Mouse (Mus musculus) right cerebral cortex, postnatal 14 days (tissue): ENCODE results near the gene Kdm2a.

ENCODE experiments used
- DNase-seq: peaks from one replicate; pipeline ENCODE4 v3.0.0; 2022

Kdm2a gene

DNA sequence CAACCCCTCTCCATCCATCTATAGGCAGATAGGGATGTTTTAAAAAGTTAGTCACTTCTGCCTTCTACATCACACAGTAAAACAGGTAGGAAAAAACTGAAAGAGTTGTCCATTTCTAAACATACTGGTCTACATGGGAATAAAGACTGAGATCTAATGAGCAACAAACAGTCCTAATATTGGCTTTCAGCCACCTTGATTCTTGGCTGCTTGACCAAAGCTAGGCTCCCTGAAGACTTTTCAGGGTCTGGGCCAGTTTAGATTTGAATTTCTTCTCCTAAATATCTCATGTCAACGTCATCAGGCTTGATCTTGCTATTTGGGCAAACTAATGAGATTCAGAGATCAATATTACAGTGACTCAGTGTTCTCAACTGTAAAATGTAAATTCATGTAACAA, 71.2 kb downstream of the Kdm2a start:
- DNase-seq: no peak

DNA sequence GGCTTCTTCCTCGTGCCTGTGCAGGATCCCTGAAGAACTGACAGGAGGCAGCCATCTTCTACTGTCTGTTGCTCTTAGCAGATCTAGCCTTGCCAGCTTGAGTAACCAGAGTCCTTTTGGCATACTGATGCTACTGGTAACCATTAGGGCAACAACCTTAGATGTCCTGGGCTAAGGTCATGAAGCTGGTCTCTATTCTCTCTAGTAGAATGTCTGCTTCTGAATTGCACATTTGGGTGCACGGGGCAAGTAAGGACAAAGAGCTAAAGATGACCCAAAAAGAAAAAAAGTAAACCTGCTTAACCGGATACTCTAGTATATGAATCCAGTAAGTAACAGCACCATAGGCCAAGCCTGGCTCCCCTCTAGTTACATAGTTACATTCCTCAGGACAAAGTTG, 72.0 kb downstream of the Kdm2a start:
- no peak for DNase-seq

DNA sequence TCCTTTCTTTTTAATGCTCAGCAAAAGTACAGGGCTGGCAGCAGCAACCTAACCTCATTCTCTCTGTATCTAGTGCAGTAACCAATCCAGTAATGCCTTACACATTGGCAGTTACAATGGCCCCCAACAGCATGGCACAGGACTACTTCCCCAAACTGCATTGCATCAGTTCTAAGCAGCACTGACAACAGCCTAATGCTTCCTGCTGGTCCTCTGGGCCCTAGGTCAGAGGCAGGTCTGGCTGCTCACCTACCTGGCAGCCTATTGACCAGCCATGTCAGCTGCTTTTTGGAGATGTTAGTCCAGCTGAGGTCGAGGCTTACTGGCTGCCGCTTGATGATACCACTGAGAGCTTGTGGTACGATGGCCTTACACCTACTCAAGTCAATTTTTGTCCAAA, 76.0 kb downstream of the Kdm2a start:
- no peak for DNase-seq

DNA sequence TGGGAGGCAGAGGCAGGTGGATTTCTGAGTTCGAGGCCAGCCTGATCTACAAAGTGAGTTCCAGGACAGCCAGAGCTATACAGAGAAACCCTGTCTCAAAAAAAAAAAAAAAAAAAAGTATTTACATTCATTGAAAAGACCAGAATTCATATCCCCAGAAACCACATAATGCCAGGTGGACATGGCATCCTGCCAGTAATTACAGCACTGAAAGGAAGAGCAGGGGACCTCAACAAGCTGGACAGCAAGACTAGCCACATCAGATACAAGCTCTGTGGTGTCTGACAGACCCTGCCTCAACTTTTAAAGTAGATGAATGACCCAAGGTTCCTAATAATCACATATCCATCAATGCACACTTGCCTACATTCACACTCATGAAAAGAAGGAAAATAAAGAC, 76.5 kb downstream of the Kdm2a start:
- no peak for DNase-seq

DNA sequence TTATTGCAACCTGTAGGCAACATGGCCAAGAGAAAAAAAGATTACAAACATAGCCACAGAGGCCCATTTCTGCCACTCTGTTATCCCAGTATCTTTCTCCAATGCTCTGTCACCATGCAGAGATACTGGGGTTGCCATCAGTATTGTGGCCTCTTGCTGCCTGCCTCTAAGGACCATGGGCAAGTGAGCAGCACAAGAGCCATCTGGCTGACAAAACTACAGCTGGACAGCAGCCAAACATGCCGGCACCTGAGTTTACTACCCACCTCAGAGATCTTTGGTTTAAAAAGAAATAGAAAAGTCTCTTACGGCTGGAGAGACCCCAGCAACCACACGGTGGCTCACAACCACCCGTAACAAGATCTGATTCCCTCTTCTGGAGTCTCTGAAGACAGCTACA, 78.8 kb downstream of the Kdm2a start:
- no peak for DNase-seq

DNA sequence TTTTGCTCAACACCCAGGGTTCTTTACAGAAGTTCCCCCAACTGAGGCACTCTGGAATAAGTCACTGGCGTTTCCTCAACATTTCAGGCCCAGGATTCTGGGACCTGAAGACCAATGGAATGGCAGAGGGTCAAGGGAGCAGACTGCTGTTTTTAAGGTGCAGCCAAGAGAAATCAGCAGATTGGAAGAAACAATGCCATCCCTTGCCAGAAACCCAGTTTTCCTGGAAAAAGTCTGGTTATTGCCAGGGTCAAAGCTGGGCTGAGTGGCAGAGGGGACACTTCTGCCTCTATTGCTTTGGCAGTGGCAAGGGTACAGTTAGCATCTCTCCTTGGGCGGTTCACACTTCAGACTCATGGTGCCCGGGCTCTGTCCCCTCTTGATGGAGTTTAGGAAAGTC, 80.9 kb downstream of the Kdm2a start:
- no peak for DNase-seq

DNA sequence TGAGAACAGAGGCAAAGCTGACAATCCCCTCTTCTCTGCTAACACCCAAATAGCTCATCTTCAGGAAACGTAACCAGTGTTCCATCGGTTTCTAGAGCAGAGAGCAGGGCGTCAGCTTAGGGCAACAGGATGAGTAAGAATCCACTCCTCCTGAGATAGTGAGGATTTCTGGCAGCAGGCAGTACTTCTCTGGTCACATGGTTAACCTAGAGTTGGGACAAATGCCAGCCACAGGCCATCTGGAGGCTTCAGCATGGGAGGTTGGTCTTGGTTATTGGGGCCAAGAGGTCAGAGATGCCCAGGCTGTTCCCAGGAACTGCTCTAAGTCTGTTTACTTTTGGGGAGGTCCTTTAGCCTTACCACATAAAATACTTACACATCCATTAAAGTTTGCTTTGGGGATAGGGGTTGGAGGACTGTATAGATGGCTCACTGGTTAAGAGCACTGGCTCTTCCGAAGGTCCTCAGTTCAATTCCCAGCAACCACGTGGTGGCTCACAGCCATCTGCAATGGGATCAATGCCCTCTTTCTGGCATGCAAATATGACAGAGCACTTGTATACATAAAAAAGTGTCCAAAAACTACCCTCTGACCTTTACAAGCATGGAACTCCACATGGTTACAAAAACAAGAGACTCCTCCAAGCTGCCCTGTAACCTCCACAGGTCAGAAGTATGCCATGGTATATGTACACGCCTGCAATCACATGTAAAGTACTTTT, 82.7 kb downstream of the Kdm2a start:
- no peak for DNase-seq

DNA sequence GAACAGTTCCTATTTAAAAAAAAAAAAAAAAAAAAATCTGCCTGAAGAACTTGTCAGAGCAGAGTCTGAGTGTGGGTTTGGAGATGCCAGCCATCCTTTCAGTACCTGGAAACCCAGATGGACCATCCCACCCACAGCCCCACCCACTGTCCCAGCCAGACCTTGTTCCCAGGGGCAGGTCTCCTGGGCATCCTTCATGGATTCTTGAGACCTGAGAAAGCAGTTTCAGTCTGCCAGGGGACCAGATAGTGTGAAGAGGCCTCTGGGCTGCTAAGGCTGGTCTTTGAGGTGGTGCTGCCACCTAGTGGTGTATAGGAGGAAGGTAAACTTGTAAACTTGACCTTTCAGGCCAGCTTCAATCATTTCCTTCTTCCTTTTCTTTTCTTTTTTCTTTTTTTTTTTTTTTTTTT, 88.3 kb downstream of the Kdm2a start:
- no peak for DNase-seq

DNA sequence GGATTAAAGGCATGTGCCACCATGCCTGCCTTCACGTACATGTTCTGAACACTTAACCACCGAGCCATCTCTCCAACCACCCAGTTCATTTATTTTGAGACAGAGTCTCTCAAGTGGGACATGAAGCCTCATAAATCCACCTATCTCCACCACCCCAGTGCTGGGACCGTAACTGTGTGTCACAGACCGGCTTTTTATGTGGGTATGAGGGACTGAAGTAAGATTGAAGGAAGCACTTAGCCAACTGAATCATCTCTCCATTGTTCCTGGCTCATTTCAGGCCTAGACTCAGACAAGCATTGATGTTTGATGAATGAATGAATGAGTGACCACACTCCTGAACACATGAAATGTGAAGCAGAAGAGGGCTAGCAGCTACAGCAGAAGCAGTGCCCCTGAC, 88.8 kb downstream of the Kdm2a start:
- no peak for DNase-seq

DNA sequence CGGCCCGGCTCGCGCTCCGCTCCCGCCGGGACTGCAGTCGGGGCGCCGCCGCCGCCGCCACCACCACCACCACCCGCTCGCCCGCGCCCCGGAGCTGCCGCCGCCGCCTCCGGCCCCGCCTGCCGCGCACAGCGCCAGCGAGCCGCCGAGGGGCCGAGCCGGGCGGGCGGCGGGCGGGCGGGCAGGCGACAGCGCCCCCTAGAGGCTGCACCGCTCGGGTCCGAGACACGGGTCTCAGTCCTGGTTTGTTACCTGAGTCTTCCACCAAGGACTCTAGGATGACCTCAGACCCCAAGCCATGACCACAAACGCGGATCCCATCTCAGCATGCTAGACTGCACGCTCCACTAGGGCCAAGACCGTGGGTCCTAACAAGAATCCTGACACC, 91.9 kb downstream of the Kdm2a start, which contains the start of gene Grk2:
Gene Grk2, minus strand, starts transcription at position 33 of the 388 bp plus-strand sequence.
- DNase-seq: peak; percentile 82

DNA sequence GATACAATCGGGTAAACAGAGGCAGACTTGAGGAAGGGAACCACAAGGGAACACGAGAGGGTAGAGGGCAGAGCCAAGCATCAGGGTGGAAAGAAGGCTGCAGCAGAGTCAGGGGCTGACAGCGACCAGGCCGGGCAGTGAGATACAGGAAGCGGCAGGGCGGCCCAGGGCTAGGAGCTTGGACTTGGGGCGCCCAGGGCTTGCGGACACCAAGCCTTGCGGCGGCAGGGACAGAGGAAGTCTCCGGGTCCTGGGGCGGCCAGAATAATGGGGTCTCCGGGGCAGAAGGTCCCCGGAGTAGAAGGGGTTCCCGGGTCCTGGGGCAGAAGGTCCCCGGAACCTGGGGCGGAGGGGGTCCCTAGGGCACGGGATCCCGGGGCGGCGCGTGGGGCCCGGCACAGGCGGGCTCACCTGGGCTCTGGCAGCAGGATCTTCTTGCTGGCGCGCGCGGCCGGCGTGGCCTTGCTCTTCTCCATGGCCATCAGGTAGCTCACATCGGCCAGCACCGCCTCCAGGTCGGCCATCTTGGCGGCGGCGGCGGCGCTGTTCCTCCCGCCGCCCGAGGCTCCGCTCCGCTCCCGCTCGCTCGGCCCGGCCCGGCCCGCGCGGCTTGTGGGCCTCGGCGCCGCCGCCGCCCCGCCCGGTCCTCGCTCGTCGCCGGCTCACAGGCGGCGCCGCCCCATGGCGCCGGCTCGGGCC, 92.4 kb downstream of the Kdm2a start:
- DNase-seq: no peak

DNA sequence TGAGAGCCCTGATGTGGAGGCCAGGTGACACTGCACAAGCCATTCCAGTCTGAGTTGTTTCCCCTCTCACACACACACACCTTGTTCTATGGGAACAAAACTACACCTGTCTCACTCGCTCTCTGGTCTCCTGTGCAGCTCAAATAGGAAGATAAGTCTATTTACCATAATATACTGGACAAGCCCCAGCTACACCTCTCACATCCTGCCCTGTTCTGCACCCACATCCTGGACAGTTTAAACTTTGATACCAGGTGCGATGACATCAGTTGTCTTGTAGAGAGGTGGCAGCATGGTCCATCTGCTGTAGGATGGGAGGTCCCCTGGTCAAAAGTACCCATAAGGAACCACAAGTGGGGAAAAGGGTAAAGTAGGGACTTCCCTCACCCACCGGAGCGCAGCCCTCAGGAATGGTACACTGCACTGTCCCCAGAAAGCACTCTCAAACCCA, 93.2 kb downstream of the Kdm2a start:
- no peak for DNase-seq

DNA sequence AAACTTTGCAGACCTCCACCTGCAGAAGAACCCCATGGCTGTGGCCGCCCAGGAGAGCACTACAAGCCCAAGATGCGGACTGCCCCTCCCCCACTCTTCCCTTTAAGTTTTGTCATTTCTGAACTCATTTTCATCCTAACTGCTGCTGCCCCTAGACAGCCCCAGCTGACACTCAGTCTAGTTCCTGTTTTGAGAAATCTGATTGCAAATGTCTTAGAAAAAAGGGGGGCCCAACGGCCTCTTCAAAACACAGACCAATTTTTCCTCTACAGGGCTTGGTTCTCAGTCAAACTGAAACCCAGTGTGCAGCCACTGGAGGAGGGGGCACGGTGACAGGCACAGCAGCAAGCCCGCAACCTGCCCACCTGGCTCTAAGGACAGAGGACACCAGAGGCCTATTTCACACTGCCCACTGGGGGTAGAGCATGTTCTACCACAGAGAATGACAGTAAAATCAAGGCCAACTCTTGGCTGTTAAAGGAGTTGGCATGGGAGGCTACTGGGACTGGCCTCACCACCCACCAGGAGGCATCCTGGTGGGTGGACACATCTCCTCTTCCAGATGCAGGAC, 93.7 kb downstream of the Kdm2a start:
- no peak for DNase-seq

DNA sequence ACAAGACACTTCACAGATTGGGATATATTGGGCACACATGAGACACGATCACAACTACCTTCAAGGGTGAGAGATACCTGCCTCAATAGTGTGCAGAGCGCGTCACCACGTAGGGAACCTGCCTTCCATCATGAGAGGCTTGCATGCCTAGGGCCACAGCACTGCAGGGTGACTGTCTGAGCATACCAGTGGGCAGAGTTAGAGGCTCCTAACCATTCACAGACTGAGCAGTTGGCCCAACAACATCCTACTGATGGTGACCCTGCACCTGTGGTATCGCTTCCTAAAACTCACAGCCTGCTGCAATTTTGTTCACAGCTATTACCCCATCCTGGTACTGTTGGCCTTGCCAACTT, 94.5 kb downstream of the Kdm2a start:
- no peak for DNase-seq

DNA sequence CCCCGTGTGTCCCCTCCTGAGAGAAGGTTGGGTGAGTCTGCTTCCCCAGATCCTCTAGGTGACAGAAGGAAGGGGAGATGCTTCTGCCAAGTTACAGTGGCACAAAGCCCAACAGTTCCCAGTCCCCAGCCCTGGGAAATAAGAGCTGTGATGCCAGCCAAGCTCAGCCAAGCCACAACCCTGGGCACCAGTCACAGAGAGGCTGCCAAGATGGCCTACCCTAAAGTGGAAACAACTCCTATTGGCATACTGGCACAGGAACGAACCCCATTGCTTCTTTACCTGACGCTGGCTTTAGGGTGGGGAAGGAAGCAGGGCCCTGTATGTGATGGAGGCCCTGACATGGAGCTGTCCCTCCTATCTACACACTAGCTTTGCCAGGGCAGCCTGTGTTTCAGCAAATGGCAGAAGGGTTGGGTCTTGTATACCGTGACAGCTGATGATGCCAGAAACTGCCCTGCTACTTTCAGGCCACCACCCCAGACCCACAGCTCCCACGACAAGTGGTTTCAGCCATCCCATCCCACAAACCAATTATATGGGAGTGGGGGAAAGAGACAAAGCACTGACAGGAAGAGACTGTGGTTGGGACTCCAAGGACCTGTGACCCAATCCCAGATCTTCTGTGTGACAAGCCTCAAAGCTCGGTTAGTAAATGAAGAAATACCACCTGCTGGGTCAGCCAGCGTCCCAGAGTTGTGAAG, 95.0 kb downstream of the Kdm2a start:
- no peak for DNase-seq

DNA sequence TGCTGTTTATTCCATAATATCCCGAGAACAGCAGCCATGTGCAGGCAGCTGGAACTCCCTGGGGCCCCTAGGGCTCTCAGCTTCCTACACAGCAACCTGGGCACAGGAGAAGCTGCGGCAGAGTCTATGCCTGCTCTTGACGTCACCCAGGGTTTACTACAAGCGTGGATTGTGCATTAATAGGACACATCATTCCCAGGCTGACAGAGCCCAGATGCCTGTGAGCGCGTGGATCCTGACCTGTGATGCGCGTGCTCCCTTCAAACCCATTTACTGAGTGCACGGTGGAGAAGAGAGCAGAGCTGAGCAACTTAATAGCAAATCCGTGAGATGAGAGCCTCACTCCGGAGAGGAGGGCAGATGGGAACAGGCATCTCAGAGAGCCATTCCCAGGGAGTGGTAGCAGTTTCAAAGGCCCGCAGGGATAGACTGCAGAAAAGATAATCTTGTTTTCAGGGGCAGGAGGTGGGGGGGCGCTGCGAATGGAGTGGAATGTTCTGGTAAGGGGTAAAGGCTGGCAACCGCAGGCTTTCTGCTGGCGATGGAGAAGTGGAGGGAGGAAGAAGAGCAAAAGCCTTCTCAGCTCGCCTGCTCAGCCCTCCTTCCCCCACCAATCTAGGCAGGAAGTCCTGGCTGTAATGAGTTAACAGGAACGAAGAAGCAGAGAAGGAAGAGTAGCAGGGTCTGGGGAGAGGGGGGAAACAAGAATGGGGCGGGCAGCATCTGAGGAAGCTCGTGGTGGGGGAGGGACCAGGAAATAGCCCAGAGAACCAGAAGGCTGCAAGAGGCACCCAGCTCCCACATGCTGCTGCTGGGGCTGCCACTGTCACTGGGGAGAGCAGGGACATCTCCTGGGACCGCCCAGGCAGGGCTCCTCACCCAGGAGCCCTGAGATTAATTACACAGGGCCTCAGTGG, 96.1 kb downstream of the Kdm2a start:
- peak; percentile 51 for DNase-seq

DNA sequence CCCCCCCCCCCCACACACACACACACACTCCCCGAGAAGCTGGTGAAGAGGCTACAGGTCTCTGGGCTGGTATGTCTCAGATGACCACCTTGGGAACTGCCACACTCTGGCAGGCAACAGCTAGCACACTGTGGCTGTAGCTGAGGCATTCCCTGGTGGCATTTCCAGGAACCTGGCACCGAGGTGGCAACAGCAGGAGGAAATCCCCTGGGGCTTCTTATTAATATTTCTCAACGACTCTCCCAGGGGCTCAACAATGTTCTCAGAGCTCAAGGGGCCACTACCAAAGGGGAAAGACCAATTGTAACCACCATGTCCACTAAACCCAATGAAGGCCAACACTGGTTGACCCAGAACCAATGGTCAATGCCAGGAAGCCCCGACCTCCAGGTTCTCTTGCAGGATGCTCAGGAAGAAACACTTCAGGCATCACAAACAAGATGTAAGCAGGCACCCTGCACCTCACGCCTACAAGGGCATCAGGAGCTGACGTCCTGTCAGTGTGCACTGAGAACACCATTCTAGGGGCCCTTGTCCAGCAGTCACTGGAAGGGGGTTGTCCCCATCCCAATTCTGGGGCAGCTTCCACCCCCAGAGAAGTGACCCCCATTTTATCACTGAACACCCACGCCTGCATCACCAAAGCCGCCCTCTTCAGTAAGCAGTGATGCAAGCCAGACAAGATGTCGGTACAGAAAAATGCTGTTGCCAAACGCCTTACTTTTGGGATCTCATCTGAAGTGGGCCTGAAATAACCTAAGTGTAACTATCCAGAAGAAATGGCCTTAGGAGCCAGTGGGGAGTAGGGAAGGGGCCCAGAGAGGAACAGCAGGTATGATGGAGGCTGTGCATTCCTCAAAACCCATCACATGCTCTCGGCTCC, 97.0 kb downstream of the Kdm2a start:
- no peak for DNase-seq

DNA sequence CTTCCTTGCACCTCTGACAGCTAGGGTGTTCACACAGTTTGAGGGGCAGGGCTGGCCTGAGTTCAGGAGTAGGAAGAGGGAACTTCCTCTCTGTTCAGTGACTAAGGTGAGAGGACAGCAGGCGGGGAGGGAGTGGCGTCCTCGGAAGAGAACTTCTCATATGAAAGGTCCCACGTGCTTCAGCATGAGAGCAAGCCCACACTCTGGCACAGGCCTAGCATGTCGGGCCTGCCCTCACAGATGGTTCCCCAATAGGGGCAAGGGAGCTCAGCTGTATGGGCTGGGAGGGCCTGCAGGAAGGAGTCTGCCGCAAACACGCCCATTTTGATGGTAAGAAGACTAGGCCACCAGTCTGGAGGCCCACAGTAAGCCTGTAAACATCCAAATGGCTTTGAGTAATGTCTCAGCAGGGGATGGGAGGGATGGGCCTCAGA, 97.8 kb downstream of the Kdm2a start:
- no peak for DNase-seq

DNA sequence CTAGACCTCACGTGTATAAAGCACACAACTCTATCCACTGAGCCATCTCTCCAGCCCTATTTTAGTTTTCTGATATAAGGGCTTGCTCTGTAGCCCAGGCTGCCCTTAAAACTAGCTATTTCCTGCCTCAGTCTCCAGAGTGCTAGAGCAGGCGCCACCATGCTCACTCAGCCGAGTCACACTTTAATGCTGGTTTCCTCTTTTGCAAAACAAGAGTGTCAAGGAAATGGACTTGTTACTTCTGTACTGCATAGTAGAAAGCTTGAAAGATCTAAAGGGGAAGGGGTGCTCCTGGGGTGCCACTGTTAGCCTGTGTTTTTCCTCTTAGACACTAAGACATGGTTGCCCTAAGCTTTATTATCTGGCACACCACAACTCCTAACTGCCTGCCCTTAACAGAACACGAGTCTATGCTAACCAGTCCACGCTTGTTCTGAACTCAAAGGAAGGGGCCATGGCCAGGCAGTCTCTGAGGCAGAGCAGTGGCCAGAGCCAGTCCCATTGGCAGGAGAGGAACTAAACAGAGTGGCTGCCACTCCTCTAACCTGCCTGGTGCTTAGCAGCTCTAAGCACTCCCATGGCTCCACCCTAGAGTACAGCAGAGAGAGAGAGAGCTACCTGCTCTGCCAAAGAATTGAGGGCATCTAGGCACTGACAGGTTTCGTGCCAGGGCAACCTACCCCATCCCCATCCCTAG, 98.4 kb downstream of the Kdm2a start:
- DNase-seq: peak; percentile 4

DNA sequence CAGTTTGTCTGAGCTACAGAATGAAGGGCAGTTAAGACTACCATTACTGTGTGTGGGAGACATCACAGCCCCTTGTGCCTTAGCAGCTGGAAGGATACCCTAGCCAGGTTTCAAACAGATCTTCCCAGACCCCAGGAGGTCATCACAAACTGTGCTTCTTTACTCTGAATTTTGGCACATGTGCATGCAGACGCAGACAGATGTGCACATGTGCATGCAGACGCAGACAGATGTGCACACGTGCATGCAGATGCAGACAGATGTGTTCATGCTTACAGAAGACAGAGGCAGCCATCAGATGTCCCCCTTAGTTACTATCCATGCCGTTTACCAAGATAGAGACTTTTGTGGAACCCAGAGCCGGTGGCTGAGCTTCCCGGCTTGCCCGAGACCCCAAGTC, 99.0 kb downstream of the Kdm2a start:
- no peak for DNase-seq
